Mouse (Mus musculus): ENCODE results near the gene Sf1. TPM values are rescaled to one million over a fixed set of nuclear protein-coding genes. Genes with fewer than 3 reads are reported as not detected.

The Sf1 gene
- polyA plus RNA-seq (2021; fragmentation: Nextera tagmentation), result 44.7 and 74.4 TPM in 2 replicates
- long read RNA-seq, experiment 1, full-length matches to known transcripts, result 107 of 168 reads
- long read RNA-seq, experiment 1, partial matches to known transcripts, result 34 of 168 reads
- long read RNA-seq, experiment 1, other reads (novel, unspliced or antisense), result 27 of 168 reads
- long read RNA-seq, experiment 2, transcript Sf1-202 (13 exons, 2,649 nt), result major isoform, 7 of 28 reads
- long read RNA-seq, experiment 2, partial matches to known transcripts, result 5 of 28 reads
- long read RNA-seq, experiment 2, other reads (novel, unspliced or antisense), result 16 of 28 reads

GRCm38 (mm10) chr19:6363411-6364240 is at the start of gene Sf1:
Sf1 (plus strand) TSS chr19:6363690.

GRCm38 (mm10) chr19:6334673-6335457 is 28.6 kb upstream of the Sf1 start, which contains the start of gene Men1:
Men1 (plus strand) TSS chr19:6334979.

GRCm38 (mm10) chr19:6340524-6341452 is 22.7 kb upstream of the Sf1 start, which contains the start of gene Map4k2:
Map4k2 (plus strand) TSS chr19:6341135.

GRCm38 (mm10) chr19:6384128-6384527 is 20.6 kb downstream of the Sf1 start, which contains the start of gene Pygm:
Pygm (plus strand) TSS chr19:6384399.

GRCm38 (mm10) chr19:6399285-6400095 is 36.0 kb downstream of the Sf1 start, which contains the start of gene Rasgrp2:
Rasgrp2 (plus strand) TSS chr19:6399340.

GRCm38 (mm10) chr19:6418233-6418879 is 54.9 kb downstream of the Sf1 start, which contains the start of gene Nrxn2:
Nrxn2 (plus strand) TSS chr19:6418731.

Other genes with a start within 250 kb of the Sf1 start
- gene Sac3d1, start 245.0 kb upstream of the Sf1 start, polyA plus RNA-seq (2021; fragmentation: Nextera tagmentation), result 48.7 and 63.2 TPM in 2 replicates
- 63.9 and 70.7 TPM in 2 replicates for gene Snx15, start 235.4 kb upstream of the Sf1 start, polyA plus RNA-seq (2021; fragmentation: Nextera tagmentation)
- gene Batf2, start 222.7 kb upstream of the Sf1 start, polyA plus RNA-seq (2021; fragmentation: Nextera tagmentation), result 0.19 TPM in 1 of 2 replicates, not detected in the other
- gene Arl2, start 222.1 kb upstream of the Sf1 start, polyA plus RNA-seq (2021; fragmentation: Nextera tagmentation), result 175 and 184 TPM in 2 replicates
- not detected in 2 replicates for gene Majin, start 179.3 kb upstream of the Sf1 start, polyA plus RNA-seq (2021; fragmentation: Nextera tagmentation)
- gene Gpha2, start 137.3 kb upstream of the Sf1 start, polyA plus RNA-seq (2021; fragmentation: Nextera tagmentation), result not detected in 2 replicates
- gene Ppp2r5b, start 127.8 kb upstream of the Sf1 start, polyA plus RNA-seq (2021; fragmentation: Nextera tagmentation), result 32.1 and 73.3 TPM in 2 replicates
- 6.0 and 7.8 TPM in 2 replicates for gene Atg2a, start 122.0 kb upstream of the Sf1 start, polyA plus RNA-seq (2021; fragmentation: Nextera tagmentation)
- gene Ehd1, start 87.0 kb upstream of the Sf1 start, polyA plus RNA-seq (2021; fragmentation: Nextera tagmentation), result 17.3 and 24.9 TPM in 2 replicates
- 0.04 and 0.33 TPM in 2 replicates for gene Cdc42bpg, start 57.2 kb upstream of the Sf1 start, polyA plus RNA-seq (2021; fragmentation: Nextera tagmentation)
- 26.7 and 28.0 TPM in 2 replicates for gene Men1, start 28.7 kb upstream of the Sf1 start, polyA plus RNA-seq (2021; fragmentation: Nextera tagmentation)
- gene Map4k2, start 22.6 kb upstream of the Sf1 start, polyA plus RNA-seq (2021; fragmentation: Nextera tagmentation), result 32.7 and 67.3 TPM in 2 replicates
- 9.9 and 12.2 TPM in 2 replicates for gene Pygm, start 20.7 kb downstream of the Sf1 start, polyA plus RNA-seq (2021; fragmentation: Nextera tagmentation)
- 40.3 and 56.1 TPM in 2 replicates for gene Rasgrp2, start 35.6 kb downstream of the Sf1 start, polyA plus RNA-seq (2021; fragmentation: Nextera tagmentation)
- 79.9 and 119 TPM in 2 replicates for gene Nrxn2, start 55.0 kb downstream of the Sf1 start, polyA plus RNA-seq (2021; fragmentation: Nextera tagmentation)
- 0.11 and 0.15 TPM in 2 replicates for gene Slc22a12, start 179.3 kb downstream of the Sf1 start, polyA plus RNA-seq (2021; fragmentation: Nextera tagmentation)